Mouse (Mus musculus) brain, embryonic 14.5 days (tissue): Measurements from ENCODE around the gene Plod1. TPM values are rescaled to one million over a fixed set of nuclear protein-coding genes. Genes with fewer than 3 reads are reported as not detected.
"Not testable (repeated sequence)": the region's sequence is repeated elsewhere in the genome, so short reads cannot be mapped to it uniquely, and the experiment has no call there.

Experiments used
- DNase-seq: peaks from one replicate; pipeline ENCODE4 v3.0.0-alpha.2; 2011; ENCODE audit warnings: low read depth
- CTCF ChIP-seq: fragments of 200-500 bp; IDR thresholded peaks from 2 replicates; pipeline ENCODE4 v1.5.1; 2012; ENCODE audit warnings: inconsistent platforms, mild to moderate bottlenecking, moderate library complexity, borderline replicate concordance; ENCODE audit not compliant: insufficient read depth, insufficient read length; ENCODE audit errors: extremely low read depth
- POLR2A ChIP-seq: fragments of 200-500 bp; IDR thresholded peaks from 2 replicates; pipeline ENCODE4 v1.6.1; 2012; ENCODE audit warnings: mild to moderate bottlenecking, inconsistent platforms, borderline replicate concordance; ENCODE audit not compliant: poor library complexity, insufficient read depth, insufficient read length, severe bottlenecking; ENCODE audit errors: extremely low read depth
- polyA plus RNA-seq: library from polyadenylated mRNA; depleted of rRNA; stranded (reverse); fragments of >200 nt; gene quantifications from 2 replicates; pipeline ENCODE4 v1.2.3, GENCODE M21; 2012; rRNA removed

Gene Plod1
- polyA plus RNA-seq, 1 experiment, result 25.3 TPM

DNA sequence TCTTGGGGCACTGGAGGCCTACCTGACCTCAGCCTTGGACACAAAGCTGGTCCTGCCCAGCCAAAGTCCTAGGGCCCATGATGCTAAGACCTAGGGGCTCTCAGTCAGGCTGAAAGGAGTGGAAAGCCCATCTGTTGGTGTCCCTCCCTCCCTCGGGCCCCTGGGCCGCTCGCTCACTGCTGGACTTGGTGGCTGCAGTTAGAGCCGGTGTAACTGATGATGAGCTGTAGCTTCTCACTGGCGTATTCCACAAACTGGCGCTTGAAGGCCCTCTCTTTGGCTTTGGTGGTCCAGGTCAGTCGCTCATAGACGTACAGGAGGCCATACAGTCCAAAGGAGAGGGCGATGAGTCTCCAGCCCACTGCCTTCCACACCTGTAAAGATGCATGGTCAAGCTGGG lies 58.0 kb downstream of the Plod1 start:
- no peak for DNase-seq
- TF ChIP-seq CTCF (no peak), POLR2A (no peak)

DNA sequence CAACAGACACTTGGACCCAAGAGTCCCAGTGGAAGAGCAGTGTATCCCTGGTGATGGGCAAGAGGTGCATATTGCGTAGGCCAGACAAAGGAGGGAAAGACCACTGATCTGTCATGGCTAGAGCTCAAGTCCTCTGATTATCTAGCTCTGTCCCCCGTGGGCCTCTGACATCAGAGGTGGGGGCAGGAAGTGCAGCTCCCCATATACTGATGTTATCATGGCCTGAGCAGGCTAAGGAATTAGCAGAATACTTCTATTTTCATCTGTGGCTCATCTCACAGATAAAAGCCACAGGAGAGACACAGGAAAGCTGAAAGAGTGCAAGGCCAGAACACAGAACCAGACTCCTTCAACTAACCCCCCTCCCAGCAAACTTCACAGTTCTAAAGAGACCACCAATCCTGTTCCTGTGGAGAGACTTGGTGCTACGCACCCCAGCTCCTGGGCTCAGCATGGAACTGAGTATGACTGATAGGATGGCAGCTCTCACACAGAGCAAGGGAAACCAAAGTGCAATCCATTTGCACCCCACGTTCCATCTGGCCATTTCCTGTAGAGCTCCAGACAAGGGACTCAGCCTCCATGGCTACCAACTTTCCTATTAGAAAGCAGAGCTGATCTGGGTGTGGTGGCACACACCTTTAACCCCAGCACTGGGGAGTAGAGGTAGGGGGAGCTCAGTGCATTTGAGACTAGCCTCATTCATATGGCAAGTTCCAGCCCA lies 60.6 kb downstream of the Plod1 start:
- TF ChIP-seq CTCF (no peak), POLR2A (no peak)
- DNase-seq, result no peak

DNA sequence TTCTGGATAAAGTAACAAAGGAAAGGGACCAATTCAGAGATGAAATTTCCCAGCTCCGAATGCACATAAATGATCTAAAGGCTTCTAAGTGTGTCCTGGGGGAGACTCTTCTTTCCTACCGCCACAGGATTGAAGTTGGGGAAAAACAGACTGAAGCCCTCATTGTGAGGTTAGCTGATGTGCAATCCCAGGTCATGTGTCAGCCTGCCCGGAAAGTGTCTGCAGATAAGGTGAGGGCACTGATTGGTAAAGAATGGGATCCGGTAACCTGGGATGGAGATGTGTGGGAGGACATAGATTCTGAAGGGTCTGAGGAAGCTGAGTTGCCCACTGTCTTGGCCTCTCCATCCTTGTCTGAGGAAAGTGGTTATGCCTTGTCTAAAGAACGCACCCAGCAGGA lies 67.3 kb downstream of the Plod1 start:
- TF ChIP-seq CTCF, result no peak
- no peak for TF ChIP-seq POLR2A
- no peak for DNase-seq

DNA sequence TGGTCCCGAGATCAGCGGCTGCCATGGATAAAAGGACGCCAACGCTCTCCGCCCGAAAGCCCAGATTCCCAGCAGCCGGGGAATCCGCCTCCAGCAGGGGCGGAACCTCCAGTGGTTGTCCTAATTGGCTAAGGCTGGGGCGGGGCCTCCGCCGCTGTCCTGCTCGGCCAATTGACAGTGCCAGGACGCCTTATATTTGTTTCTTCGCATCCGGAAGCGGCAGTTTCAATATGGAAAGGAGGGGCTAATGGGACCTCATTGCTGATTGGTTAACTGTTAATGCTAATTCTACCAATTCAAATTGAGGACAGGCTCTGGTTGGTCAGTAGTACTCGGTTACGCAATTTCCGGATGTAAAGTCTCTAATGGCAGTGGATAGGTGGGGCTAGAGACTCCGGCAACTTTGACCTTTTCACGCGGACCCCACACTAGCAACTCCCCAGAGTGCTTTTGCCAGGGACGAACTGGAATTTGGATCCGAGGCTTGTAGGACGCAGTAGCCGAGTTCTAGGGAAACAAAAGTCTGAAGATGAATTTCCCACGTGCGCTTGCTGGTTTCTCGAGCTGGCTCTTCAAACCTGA lies 68.0 kb downstream of the Plod1 start, which contains the start of the genes Miip and Fv1:
Gene Miip, minus strand, starts transcription at position 367 of the 582 bp plus-strand sequence.
Gene Fv1, plus strand, starts transcription at position 530 of the 582 bp plus-strand sequence.
- peak; percentile 99 for DNase-seq
- TF ChIP-seq CTCF, result 0 out of 2 replicates have a peak, but pooled peaks have one; percentile 5
- TF ChIP-seq POLR2A, result peak; percentile 49; the same call in 1 of the 2 replicates

DNA sequence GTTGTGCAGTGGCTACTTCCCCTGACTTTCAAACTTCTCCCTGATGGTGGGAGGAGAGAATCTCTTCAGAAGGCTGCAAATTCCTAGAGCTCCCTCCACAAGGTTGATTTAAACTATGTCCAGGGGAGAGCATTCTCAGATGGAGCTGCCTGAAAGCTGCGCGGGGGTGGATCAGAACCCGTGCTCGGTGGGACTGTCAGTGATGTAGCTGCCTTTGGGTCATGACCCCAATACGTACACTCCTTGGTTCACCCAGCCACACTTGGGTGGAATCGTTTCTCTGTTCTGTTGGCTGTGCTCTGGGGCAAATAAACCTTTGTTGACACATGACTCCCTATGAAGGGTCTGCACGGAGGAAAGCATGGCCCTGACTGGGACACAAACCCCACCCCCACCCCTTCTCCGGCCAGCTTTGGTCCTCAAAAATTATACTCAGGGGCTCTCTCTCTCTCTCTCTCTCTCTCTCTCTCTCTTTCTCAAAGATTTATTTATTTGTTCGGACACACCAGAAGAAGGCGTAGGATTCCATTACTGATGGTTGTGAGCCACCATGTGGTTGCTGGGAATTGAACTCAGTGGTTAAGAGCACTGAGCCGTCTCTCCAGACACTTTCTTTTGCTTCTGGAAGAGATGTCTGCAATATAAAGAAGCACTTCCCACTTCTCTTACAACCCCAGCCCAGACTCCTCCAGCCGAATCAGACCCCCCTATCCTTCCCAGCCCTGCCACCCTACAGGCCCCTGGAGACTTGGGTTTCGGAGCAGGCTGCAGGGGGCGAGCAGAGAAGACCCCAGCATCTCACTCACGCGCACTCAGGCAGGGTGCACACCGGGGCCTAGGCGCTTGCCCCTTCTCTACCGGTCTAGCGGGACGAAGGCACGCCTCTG lies 68.8 kb downstream of the Plod1 start:
- no peak for DNase-seq
- TF ChIP-seq POLR2A (no peak), CTCF (no peak; the same call in 1 of the 2 replicates)

DNA sequence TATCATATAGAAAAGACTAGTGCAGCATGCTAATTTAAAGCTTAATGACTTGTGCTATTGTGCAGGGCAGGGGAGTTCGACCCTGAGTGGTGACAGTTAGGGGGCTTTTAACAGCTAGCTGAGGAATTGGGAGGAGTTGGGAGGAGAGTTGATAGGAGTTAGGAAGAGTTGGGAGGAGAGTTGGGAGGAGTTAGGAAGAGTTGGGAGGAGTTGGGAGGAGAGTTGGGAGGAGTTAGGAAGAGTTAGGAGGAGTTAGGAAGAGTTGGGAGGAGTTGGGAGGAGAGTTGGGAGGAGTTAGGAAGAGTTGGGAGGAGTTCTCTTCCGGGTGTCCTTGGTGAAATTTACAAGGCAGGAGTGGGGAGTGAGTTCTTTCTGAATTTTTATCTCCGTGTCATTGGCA lies 69.8 kb downstream of the Plod1 start:
- not testable (repeated sequence) for DNase-seq

DNA sequence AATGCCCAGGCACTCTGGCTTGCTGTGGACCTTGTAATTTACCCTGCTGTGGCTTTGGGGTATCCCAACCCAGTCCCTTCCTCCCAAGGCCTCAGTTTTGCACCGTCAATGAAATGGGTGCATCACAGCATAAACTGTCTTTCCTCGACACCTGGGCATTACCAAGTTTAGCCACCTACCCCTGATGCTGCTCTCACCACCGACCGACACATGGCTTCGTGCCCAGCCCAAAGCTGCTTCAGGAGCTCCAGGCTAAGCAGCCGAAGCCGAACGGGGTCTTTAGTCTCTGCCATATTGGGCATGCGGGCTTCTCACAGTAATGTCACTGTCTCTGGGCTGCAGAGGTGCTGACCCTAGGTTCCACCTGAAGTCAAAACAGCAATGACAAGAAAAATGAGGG lies 70.5 kb downstream of the Plod1 start:
- no peak for TF ChIP-seq CTCF
- no peak for TF ChIP-seq POLR2A
- DNase-seq, result no peak

DNA sequence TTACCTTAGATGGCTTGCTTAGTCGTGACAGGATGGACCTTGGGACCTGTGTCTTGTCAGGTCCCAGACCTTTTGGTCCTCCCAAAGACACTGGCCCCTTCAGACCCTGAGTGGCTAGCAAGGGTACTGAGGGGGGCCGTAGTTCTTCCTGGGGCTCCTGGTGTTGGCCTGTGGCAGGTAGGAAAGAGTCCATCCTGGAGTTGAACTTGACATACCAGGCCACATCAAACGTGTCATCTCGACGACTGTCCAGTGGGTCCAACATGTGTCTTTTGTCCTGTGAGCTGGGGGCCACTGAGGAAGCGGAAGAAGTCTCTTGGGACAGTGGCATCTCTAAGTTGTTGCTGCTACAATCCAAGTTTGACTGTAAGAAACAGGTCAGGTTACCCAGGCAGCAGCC lies 70.9 kb downstream of the Plod1 start:
- DNase-seq, result no peak

DNA sequence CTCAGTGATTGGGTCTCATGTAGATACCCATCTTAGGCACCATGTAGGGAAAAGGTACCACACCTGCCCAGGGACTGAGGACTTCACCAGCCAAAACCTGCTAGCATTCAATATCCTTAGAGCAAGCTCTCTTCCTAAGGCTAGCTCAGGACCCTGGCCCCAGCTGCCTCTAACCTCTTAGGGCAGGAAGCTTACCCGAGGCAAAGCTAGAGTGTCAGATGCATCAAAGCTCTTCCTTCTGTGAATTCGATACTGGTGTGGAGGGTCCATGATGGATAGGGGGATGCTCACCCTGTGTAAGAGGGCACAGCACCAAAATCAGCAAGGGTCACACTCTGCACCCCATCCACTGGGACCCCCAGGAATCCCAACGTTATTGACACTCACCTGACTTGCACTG lies 74.5 kb downstream of the Plod1 start:
- DNase-seq, result no peak
- TF ChIP-seq CTCF, result no peak
- no peak for TF ChIP-seq POLR2A

More for the DNA sequence above, 70.9 kb downstream of the Plod1 start:
- TF ChIP-seq CTCF, result no peak
- no peak for TF ChIP-seq POLR2A

Other genes with a start within 250 kb of the Plod1 start
- not detected in 2 replicates for gene Zfp534, start 234.2 kb downstream of the Plod1 start, polyA plus RNA-seq
- gene Zfp984, start 127.0 kb downstream of the Plod1 start, polyA plus RNA-seq, result 2.7 TPM in 2 replicates
- 6.7 and 8.4 TPM in 2 replicates for gene Zfp933, start 88.4 kb downstream of the Plod1 start, polyA plus RNA-seq
- gene Miip, start 68.0 kb downstream of the Plod1 start, polyA plus RNA-seq, result 82.1 and 132 TPM in 2 replicates
- 7.9 and 8.6 TPM in 2 replicates for gene Fv1, start 67.8 kb downstream of the Plod1 start, polyA plus RNA-seq
- 61.7 and 84.6 TPM in 2 replicates for gene Mfn2, start 32.1 kb downstream of the Plod1 start, polyA plus RNA-seq
- gene 2510039O18Rik, start 4.1 kb upstream of the Plod1 start, polyA plus RNA-seq, result 56.2 and 63.5 TPM in 2 replicates
- not detected in 2 replicates for gene Nppb, start 49.0 kb upstream of the Plod1 start, polyA plus RNA-seq
- gene Nppa, start 64.0 kb upstream of the Plod1 start, polyA plus RNA-seq, result 0.85 and 1.1 TPM in 2 replicates
- gene Clcn6, start 102.1 kb upstream of the Plod1 start, polyA plus RNA-seq, result 57.2 and 64.1 TPM in 2 replicates
- 38.6 and 39.4 TPM in 2 replicates for gene Mthfr, start 102.3 kb upstream of the Plod1 start, polyA plus RNA-seq
- 4.6 and 5.7 TPM in 2 replicates for gene Agtrap, start 151.3 kb upstream of the Plod1 start, polyA plus RNA-seq
- 111 and 132 TPM in 2 replicates for gene Mad2l2, start 193.6 kb upstream of the Plod1 start, polyA plus RNA-seq
- 54.9 and 73.0 TPM in 2 replicates for gene Draxin, start 193.9 kb upstream of the Plod1 start, polyA plus RNA-seq
- 18.1 and 25.3 TPM in 2 replicates for gene Fbxo6, start 215.4 kb upstream of the Plod1 start, polyA plus RNA-seq
- gene Fbxo44, start 223.7 kb upstream of the Plod1 start, polyA plus RNA-seq, result 122 and 144 TPM in 2 replicates
- 2.6 and 5.1 TPM in 2 replicates for gene Fbxo2, start 223.9 kb upstream of the Plod1 start, polyA plus RNA-seq